Mouse (Mus musculus) left cerebral cortex, adult 8-10 months (tissue): ENCODE results near the gene Zfp988. TPM values are rescaled to one million over a fixed set of nuclear protein-coding genes. Genes with fewer than 3 reads are reported as not detected.

Source experiments
- total RNA-seq, 4 experiments: library from RNA; stranded (reverse); gene quantifications; 2 replicates each; pipeline ENCODE4 v1.2.4; 2022

Gene Zfp988
- total RNA-seq, 4 experiments from 2014 or later = 0.17 to 0.35 (median 0.30) TPM; not detected in 1

Other genes starting within 250 kb of the Zfp988 start
- 10 to 100 TPM in 1 of 4 experiments, 1 to 10 TPM in 3; 6.9 to 14.1 (median 8.2) TPM for gene Zfp991, start 173.6 kb upstream of the Zfp988 start, total RNA-seq
- gene Zfp978, start 55.6 kb downstream of the Zfp988 start, total RNA-seq = under 1 TPM in 1 of 4 experiments, not detected in 3; 0.37 TPM
- 1 to 10 TPM; 2.5 to 5.7 (median 3.6) TPM for gene Zfp982, start 186.7 kb downstream of the Zfp988 start, total RNA-seq
- under 1 TPM; 0.39 to 0.85 (median 0.54) TPM for gene Gm16503, start 234.5 kb downstream of the Zfp988 start, total RNA-seq
- gene Zfp985, start 247.6 kb downstream of the Zfp988 start, total RNA-seq = not detected